Mouse (Mus musculus) neutrophil, adult 5-6 weeks (primary cell): ENCODE results near the gene Gm43518. TPM values are rescaled to one million over a fixed set of nuclear protein-coding genes. Genes with fewer than 3 reads are reported as not detected.

ENCODE experiments used
- ATAC-seq: fragments of 151-379, 151-347 bp; 2 replicates; pipeline ENCODE4 v1.8.0; 2017; ENCODE audit warnings: mild to moderate bottlenecking, moderate TSS enrichment; ENCODE audit not compliant: insufficient number of reproducible peaks, poor library complexity, low FRiP score, severe bottlenecking; ENCODE audit errors: extremely low read depth
- total RNA-seq: library from RNA; stranded (forward); fragments of 200-1000 nt; gene quantifications from 2 replicates; pipeline ENCODE4 v1.2.3, GENCODE M21; 2017

The Gm43518 gene
- total RNA-seq, 1 experiment from 2014 or later, result 2.9 TPM

DNA sequence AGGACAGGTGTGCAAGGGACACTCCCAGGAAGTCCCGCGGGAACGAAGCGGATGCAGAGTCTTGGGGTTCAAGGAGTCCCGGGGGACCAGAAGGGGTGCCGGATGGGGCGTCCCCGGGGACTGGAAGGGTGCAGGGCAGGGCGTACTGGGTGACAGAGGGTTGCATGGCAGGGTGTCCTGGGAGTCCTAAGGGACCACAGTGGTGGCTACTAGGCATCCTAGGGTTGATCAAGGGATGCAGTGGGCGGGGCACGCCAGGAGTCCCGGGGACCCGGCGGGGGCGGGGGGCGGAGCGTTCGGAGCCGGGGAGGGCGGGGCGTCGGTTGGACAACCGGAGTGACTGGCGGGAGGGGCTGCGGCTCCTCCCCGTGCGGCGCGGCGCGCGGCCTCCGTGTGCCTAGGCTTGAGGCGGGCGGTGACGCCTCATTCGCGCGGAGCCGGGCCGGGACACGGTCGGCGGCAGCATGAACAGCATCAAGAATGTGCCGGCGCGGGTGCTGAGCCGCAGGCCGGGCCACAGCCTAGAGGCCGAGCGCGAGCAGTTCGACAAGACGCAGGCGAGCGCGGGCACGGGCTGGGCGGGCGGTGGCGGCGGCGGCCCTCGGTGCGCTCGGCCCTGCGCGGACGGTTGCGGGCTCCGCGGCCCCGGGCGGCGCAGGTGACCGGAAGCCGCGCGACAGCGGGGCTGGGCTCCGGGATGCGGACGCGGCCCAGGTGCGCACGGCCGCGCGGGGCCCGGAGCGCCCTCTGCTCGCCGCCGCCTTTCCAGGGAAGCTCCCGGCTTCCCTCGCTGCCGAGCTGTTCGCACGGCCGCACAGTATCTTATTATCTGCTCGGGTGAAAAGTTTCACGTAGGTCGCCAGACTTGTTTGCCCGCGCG, 46.3 kb downstream of the Gm43518 start, which contains the start of gene Hip1r:
Gene Hip1r, plus strand, starts transcription at position 330 of the 880 bp plus-strand sequence.
- ATAC-seq, result peak; percentile 56

DNA sequence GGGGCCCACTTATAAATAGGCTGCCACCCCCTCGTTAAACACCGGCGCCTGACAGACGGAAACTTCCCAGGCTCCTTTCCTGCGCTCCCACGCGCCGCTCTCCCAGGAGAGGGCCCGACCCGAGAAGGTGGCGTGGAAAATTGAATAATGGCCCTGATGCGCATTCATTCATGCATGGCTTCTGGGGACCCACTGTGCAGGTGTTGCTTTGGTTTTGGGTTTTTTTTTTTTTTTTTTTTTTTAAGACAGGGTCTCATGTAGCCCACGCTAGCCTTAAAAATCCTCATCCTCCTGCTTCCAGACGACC, 46.9 kb downstream of the Gm43518 start:
- no peak for ATAC-seq

DNA sequence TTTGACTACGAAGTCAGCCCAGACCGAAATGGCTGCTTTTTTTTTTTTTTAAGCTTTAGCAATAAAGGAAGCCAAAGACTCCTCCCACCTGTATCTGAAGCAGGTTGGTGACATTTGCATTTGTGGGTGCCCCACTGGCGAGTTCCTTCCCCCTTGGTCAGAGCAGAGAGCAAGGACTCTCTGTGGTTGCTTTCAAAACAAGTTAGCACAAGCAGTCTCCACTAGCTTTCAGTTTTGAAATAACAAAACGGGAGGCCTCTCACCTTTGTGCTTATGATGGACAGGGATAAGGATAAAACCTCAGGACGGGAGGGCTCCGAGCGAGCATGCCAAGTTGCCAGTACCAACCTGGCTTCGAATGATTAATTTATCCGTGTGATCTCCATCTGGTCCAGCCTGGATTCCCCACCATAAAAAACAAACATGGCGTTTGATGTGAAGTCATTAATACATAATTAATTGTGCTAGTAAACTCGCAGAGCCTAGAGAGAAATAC, 47.4 kb downstream of the Gm43518 start:
- ATAC-seq, result peak; percentile 80

DNA sequence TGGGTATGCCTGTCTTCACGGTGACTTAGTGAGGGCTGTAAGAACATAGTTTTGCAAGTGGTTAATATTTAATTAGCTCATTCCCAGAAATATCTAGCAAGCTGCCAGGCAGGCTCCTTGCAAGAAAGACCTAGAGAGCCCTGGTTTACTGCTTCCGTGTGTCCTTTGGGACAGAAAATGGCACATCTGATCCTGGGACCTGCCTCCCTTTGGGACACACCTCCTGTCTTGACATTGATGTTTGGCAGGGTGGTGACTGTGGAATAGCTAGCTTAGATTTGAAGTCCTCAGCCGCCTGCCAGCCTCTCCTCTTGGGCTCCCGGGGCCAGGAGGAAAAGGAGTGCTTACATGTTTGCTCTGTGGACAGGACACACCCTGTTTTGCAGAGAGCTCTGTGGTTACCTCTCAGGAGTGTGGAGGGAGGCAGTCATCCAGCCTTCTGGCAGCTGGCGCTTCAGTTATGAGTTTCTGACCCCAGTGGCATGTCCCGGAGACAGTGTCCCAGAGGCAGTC, 48.5 kb downstream of the Gm43518 start:
- no peak for ATAC-seq

DNA sequence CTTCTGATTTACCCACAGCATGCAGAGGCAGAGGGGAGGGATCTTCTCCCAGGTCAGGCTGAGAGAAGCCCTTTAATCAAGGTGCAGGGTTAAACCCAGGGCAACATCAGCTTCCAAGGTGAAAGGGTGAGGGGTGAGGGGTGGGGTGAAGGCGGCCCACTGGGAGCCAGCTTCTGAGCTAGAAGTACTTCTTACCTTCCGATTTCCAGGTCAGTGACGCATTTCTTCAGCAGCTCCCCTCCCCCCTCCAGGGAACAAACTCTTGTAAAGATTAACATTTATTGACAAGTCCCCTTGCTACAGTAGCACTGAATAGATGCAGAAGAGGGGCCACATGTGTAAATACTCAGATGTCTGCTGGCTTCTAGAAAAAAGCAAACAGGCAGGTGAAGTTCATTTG, 50.0 kb downstream of the Gm43518 start:
- no peak for ATAC-seq

DNA sequence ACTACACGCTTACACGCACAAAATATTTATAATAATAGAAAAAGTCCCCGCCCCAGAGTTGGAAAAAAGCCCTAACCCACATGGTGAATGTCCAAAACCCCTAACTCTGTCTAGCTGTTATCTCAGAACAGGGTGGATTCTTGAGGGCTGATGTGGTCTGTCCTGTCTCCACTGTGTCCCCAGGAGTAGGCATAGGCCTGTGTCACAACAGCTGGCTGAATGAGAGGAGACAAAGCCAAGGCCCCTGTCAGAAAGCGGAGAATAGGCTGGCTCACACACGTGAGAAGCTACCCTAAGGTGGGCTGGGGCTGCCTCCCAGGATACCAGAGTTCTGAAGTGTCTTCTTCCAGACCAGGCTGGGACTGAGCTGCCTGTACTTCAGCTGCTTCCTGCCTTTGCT, 50.9 kb downstream of the Gm43518 start:
- ATAC-seq, result no peak

DNA sequence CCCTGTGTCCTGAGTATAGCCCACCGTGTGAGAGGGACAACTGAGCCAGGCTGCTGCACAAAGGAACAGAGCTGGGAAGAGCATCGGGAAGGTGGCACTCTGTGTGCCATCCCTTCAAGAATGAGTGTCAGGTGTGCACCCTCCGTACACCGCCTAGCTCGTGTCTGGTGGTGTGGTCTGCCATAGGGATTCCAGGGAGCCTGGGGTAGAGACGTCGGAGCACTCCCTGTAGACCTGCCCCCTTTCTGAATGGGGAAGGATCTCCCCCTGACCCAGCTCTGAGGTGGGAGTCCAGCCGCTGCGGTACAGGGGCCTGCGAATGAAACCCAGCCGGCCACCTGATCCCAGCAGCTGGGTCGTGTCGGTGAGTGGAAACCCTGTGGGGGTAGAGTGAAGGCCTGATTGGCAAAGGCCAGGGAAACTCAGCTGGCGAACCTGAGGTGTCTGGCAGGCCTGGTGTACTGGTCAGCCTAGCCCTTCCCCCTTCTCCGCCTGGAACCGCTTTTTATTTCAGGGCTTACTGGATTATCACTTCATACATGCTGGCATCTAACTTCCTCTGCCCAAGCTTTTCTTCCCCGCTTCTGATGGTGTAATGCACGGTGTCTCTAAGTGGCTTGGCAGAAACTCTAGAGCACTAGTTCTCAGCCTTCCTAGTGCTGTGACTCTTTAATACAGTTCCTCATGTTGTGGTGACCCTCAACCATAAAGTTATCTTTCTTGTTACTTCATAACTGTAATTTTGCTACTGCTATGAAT, 52.2 kb downstream of the Gm43518 start:
- no peak for ATAC-seq

DNA sequence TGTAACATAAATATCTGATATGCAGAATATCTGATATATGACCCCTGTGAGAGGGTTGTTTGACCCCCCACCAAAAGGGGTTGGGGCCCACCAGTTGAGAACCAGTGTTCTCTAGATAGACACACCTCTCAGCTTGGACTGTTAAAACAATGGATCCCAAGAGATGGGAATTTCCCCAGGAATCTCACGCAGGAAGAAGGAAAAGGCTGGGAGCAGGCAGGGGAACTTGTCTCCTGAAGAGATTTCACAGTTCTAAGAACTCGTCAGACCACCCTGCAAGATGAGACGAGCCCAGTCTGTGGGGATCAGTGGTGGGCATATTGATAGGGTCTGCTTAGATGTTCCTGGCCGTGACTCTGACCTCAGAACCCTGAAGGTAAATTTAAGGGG, 52.8 kb downstream of the Gm43518 start:
- ATAC-seq, result no peak

DNA sequence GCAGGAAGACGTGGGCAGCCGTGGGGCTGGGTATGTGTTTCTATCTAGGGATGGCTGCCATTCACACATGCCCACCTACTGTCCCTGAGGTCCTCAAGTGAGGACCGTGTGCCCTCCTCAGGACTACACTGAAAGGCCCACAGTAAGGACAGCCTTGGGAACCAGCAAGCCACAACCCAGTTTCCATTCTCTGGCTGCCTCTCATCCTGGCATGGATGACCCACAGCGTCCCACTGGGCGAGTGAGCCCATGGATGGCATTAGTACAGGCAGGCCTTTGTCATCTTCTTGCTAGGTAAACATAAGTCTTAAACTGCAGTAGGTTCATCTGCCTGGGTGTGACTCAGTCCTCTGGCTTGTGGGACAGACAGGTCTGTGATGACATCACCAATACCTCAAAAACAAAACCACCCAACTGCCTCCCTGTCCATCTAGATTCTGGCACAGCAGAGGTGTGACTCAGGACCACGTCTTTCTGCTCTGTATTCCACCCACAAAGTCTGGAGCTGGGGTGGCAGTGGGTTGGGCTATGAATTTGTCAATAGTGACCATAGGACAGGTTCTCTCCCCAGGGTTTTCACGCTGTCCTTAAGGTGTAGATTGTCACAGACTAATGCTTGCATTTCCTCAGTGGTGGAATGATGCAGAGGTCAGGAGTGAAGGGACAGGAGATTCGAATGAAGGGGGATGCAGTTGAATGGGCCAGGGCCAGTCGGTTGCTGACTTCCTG, 53.5 kb downstream of the Gm43518 start:
- ATAC-seq, result peak; percentile 31; the same call in 1 of the 2 replicates

DNA sequence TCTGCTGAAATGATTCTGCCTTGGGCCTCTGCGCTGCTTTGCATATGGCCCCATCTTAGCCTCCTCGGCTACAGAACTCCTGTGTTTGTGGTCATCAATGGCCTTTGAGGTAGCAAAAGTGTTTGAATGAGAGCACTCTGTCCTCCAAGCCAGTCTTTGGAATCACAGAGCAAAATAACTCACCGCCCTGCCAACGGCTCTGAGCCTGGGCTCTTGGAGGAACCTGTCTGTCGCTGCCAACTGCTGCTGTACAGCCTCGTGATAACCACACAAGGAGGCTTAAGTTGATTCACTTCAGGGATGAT, 54.0 kb downstream of the Gm43518 start:
- ATAC-seq, result no peak

DNA sequence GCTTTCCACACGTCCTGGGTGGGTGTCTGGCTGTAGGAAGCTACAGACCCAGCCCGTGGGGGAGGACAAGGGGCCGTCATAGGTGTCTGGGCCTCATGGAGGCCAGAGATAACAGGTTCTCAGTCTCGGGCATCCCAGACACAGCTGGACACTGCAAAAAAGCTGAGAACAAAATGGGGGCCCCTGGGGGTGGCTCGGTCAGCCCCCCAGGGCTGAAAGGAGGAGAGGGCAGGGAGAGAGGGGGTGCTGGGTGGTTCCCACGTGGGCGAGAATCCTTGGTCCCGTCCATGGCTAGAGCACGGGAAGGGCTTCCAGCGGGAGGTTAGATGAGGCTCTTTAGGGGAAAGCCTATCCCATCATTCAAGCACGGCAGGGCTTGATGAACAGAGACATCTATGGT, 55.6 kb downstream of the Gm43518 start:
- ATAC-seq, result no peak

DNA sequence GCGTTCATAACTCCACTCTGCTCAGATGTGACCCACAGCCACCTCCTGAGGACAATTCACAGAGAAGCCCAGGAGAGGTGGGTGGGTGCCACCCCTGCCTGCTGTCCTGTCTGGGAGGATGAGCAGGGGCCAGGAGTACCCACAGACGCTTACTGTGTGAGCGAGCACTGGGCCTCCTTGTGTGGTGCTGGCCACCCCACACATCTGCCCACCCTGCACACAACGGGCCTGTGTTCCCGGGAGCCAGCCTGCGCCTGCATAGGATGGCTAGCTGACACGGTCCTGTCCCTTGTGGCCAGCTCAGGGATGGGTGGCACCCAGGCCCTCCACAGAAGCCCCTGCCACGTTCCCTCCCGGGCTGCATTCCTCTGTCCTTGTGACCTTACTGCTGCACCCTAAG, 58.2 kb downstream of the Gm43518 start:
- ATAC-seq, result no peak

DNA sequence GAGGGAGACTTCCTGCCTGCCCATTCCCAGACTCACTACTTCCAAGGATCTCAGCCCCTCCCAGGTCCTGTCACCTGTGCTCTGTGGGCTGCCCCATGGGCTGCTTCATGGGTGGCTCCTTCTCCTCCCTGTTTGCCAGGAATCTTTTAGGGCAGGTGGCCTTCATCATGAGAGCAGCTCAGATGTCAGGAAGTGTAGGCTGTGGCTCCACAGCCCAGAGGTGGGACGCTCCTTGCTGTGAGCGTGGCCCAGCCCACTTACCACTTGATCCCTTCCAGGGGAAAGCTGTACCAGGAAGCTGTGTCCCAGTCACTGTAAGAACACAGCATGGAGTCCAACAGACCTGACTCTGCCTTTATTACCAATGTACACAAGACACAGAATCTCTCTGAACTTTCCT, 59.7 kb downstream of the Gm43518 start:
- ATAC-seq, result no peak

DNA sequence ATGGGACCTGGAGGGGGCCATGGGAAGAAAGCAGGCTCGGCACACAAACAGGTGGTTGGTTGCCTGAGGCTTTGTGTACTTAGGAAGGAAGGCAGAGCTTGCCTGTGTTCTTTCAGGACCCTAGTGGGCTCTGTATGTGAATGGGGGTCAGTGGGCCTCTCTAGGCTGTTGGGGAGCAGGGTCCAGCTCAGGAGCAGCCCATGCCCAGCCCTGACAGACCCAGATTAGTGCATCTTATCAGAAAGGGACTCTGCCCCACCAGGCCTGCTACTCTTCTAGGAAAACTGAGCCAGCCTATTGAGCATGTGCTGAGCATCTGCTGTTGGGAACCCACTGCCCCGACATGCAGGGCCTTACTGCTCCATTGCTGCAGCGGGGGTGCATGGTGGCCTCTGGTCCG, 60.3 kb downstream of the Gm43518 start:
- no peak for ATAC-seq

Other genes with a start within 250 kb of the Gm43518 start
- gene Clip1, start 242.8 kb upstream of the Gm43518 start, total RNA-seq, result 186 and 205 TPM in 2 replicates
- 78.0 and 87.7 TPM in 2 replicates for gene Zcchc8, start 206.3 kb upstream of the Gm43518 start, total RNA-seq
- gene Rsrc2, start 178.0 kb upstream of the Gm43518 start, total RNA-seq, result 384 and 420 TPM in 2 replicates
- 0.12 TPM in 1 of 2 replicates, not detected in the other for gene Kntc1, start 177.7 kb upstream of the Gm43518 start, total RNA-seq
- 78.9 and 82.9 TPM in 2 replicates for gene Hcar2, start 61.9 kb upstream of the Gm43518 start, total RNA-seq
- not detected in 2 replicates for gene Hcar1, start 47.4 kb upstream of the Gm43518 start, total RNA-seq
- gene Denr, start 20.2 kb upstream of the Gm43518 start, total RNA-seq, result 23.0 and 27.9 TPM in 2 replicates
- 5.8 and 8.6 TPM in 2 replicates for gene Ccdc62, start 3.3 kb downstream of the Gm43518 start, total RNA-seq
- 144 and 175 TPM in 2 replicates for gene Hip1r, start 46.2 kb downstream of the Gm43518 start, total RNA-seq
- 31.6 and 33.2 TPM in 2 replicates for gene Vps37b, start 104.9 kb downstream of the Gm43518 start, total RNA-seq
- gene Abcb9, start 168.4 kb downstream of the Gm43518 start, total RNA-seq, result 0.86 and 2.0 TPM in 2 replicates
- gene Ogfod2, start 184.9 kb downstream of the Gm43518 start, total RNA-seq, result 13.5 and 22.0 TPM in 2 replicates
- gene Arl6ip4, start 188.7 kb downstream of the Gm43518 start, total RNA-seq, result 54.9 and 66.2 TPM in 2 replicates